Mouse (Mus musculus) heart, embryonic 16.5 days (tissue): Measurements from ENCODE around the gene Hpn. TPM values are rescaled to one million over a fixed set of nuclear protein-coding genes. Genes with fewer than 3 reads are reported as not detected.

Experiments used
- ATAC-seq: fragments of 200-750 bp; cut with Nextera tagmentation; replicated peaks from 2 replicates; pipeline ENCODE4 v1.8.0; 2017; ENCODE audit warnings: moderate number of reproducible peaks; ENCODE audit not compliant: insufficient read depth, low FRiP score; ENCODE audit errors: extremely low read depth
- H3K27ac ChIP-seq: fragments of 300-500 bp; sonication (generic); 2 replicates; pipeline ENCODE4 v1.5.1; 2014; ENCODE audit warnings: mild to moderate bottlenecking, low read length, control low read depth, moderate library complexity
- H3K27me3 ChIP-seq: fragments of 300-500 bp; sonication (generic); 2 replicates; pipeline ENCODE4 v1.6.1; 2014; ENCODE audit warnings: low read length, mixed read lengths; ENCODE audit not compliant: control insufficient read depth, insufficient read depth
- H3K36me3 ChIP-seq: fragments of 300-500 bp; sonication (generic); 2 replicates; pipeline ENCODE4 v1.6.1; 2014; ENCODE audit not compliant: control insufficient read depth, insufficient read depth
- H3K4me1 ChIP-seq: fragments of 300-500 bp; sonication (generic); 2 replicates; pipeline ENCODE4 v1.6.1; 2014; ENCODE audit warnings: low read length, mixed read lengths; ENCODE audit not compliant: control insufficient read depth, insufficient read depth
- H3K4me2 ChIP-seq: fragments of 300-500 bp; sonication (generic); 2 replicates; pipeline ENCODE4 v1.6.1; 2014; ENCODE audit warnings: low read depth, mild to moderate bottlenecking, control low read depth, low read length
- H3K4me3 ChIP-seq: fragments of 300-500 bp; sonication (generic); 2 replicates; pipeline ENCODE4 v1.5.1; 2014; ENCODE audit warnings: mild to moderate bottlenecking, control low read depth, low read length
- H3K9ac ChIP-seq: fragments of 300-500 bp; sonication (generic); 2 replicates; pipeline ENCODE4 v1.6.1; 2014; ENCODE audit warnings: low read length, control low read depth
- H3K9me3 ChIP-seq: fragments of 300-500 bp; sonication (generic); replicated peaks from 2 replicates; pipeline ENCODE4 v1.6.1; 2016; ENCODE audit warnings: low read length; ENCODE audit not compliant: control insufficient read depth
- WGBS: fragments of 180-500 bp; shearing (Covaris S2); extraction: QIAGEN DNeasy Blood & Tissue Kit; methylation state at CpG from one replicate; pipeline ENCODE4 v1.1.7; 2014; 5-methylcytosine and 5-hydroxymethylcytosine counted together
- polyA plus RNA-seq: library from polyadenylated mRNA; unstranded; fragments of >200 nt; fragmentation: Nextera tagmentation; extraction: Ambion mirVana; gene quantifications from 2 replicates; pipeline ENCODE4 v1.2.1, GENCODE M21; 2015

The Hpn gene
- polyA plus RNA-seq, 1 experiment from 2014 or later, result 2.6 TPM

- Histone ChIP-seq H3K4me2 (peak within 1 kb of the TSS; percentile 30), H3K27ac (peak within 1 kb of the TSS; percentile 46), H3K4me3 (no peak within 1 kb of the TSS), H3K36me3 (no peaks in the 10 kb centered on the region), H3K9ac (peak within 1 kb of the TSS; percentile 54), H3K4me1 (peaks cover 16% of the 10 kb centered on the region), H3K27me3 (no peaks in the 10 kb centered on the region), H3K9me3 (no peaks in the 10 kb centered on the region)
- WGBS, result 56% methylated on average over 5 of the region's 5 CpGs
- ATAC-seq, result no peak
Measured at GRCm38 (mm10) chr7:31155296-31156033, 40.4 kb upstream of the Hpn start, which contains the start of gene Gramd1a. Gramd1a (minus strand) TSS chr7:31155896.

DNA sequence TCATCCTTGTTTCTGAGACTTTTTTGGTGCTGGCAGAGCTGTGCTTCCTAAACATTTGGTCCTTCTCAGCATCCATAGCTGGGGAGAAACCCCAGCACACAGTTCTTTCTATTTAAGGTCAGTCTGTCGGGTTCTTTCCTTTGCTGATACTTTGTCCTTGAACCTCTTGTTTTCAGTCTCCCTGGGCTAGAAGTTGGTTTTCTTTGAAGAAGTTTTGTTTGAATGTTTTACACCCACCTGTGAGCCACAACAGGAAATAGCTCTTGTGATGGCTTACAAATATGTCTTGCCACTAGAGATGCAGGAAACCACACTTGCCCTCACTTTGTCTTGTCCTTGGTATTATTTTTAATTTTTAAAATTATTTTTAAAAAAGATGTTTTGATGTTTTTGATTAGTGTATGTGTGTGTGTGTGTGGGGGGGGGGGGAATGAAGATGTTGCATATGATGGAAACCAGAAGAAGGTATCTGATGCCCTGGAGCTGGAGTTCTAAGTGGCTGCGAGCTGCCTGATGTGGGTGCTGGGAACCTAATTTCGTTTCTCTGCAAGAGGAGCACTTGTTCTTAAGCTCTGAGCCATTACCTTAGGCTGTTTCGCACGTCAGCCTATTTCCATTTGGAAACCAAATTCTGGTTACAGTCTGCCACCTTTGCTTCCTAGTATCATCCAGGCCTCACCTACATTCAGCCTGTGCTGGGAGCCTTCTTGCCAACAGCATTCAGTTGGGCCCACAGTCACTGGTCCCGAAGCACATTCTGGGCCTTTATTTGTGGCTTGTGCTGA is 38.6 kb upstream of the Hpn start:
- no peak for ATAC-seq
- 87% methylated on average over 6 of the region's 6 CpGs for WGBS

DNA sequence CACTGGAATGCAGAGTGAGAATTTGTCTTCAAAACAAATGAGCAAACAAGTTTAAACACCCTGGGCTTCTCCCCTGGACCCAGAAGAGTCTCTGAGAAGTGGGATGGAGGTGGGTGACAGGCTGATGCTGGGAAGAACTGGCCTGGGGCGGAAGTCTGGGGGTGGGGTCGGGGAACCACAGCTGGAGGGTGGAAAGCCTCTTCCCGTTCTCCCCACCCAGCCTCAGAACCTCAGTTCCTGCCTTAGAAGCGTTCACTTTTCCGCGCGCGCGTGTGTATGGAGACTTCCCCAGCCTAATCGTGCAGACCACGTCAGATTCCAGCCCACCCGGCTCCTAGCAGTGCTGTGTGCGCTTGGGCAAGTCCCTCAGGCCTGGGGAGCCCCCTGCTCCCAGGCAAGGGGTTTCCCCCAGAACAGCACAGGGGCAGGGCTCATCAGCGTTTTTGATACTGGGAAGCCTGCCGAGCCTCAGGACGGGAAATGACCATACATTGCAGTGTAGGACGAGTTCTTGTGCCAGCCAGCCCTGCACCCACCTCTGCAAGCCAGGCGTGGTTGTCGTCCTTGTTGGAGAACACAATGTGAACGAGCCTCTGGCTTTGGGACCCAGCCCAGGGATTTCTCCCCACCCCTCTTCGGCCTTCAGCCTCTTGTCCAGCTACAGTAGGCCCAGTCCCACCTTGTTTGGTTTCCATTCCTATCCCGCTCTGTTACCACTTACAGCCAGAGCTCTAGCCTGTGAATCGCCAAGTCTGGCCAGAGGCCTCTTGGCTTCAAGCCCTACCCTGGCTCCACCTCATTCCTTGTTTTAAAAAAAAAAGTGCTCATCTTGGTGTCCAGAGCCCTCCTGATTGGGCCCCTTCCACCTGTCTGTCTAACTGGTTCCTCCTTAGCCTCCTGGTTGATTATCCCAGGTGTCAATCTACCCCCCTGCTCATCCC is 36.5 kb upstream of the Hpn start:
- H3K4me2 ChIP-seq, result peak overlapping the region; percentile 71
- 10% methylated on average over 23 of the region's 23 CpGs for WGBS
- no peaks in the 10 kb centered on the region for H3K9me3 ChIP-seq
- peak overlapping the region; percentile 93 for H3K27ac ChIP-seq
- H3K4me3 ChIP-seq, result peak overlapping the region; percentile 88
- peak; percentile 50 for ATAC-seq
- H3K9ac ChIP-seq, result peak overlapping the region; percentile 96
- H3K4me1 ChIP-seq, result peaks cover 41% of the 10 kb centered on the region
- 0 out of 2 replicates have a peak, but pooled peaks cover 2% of the 10 kb centered on the region for H3K36me3 ChIP-seq
- no peaks in the 10 kb centered on the region for H3K27me3 ChIP-seq

More for the DNA sequence above, 38.6 kb upstream of the Hpn start:
- H3K9ac ChIP-seq, result no peak overlapping the region
- no peaks in the 10 kb centered on the region for H3K36me3 ChIP-seq
- H3K4me3 ChIP-seq, result no peak overlapping the region
- H3K27me3 ChIP-seq, result no peaks in the 10 kb centered on the region
- no peak overlapping the region for H3K4me2 ChIP-seq
- H3K27ac ChIP-seq, result peak overlapping the region; percentile 16; the same call in 1 of the 2 replicates
- H3K9me3 ChIP-seq, result no peaks in the 10 kb centered on the region
- peaks cover 28% of the 10 kb centered on the region for H3K4me1 ChIP-seq

- H3K4me1 ChIP-seq, result peaks cover 34% of the 10 kb centered on the region
Measured at GRCm38 (mm10) chr7:31150566-31151300, 35.6 kb upstream of the Hpn start.

GRCm38 (mm10) chr7:31149751-31150565 is 34.9 kb upstream of the Hpn start:
- H3K27me3 ChIP-seq, result no peaks in the 10 kb centered on the region
- H3K9ac ChIP-seq, result peak overlapping the region; percentile 96
- H3K4me3 ChIP-seq, result peak overlapping the region; percentile 88
- H3K9me3 ChIP-seq, result no peaks in the 10 kb centered on the region
- peaks cover 32% of the 10 kb centered on the region for H3K4me1 ChIP-seq
- 0 out of 2 replicates have a peak, but pooled peaks cover 3% of the 10 kb centered on the region for H3K36me3 ChIP-seq
- 3% methylated on average over 19 of the region's 20 CpGs for WGBS
- H3K4me2 ChIP-seq, result peak overlapping the region; percentile 71
- peak overlapping the region; percentile 93 for H3K27ac ChIP-seq
- ATAC-seq, result no peak

More at GRCm38 (mm10) chr7:31150566-31151300, 35.6 kb upstream of the Hpn start:
- no peaks in the 10 kb centered on the region for H3K27me3 ChIP-seq
- H3K27ac ChIP-seq, result peak overlapping the region; percentile 93
- no peaks in the 10 kb centered on the region for H3K9me3 ChIP-seq
- H3K4me2 ChIP-seq, result peak overlapping the region; percentile 71
- WGBS, result under 1% methylated on average over 58 of the region's 63 CpGs
- peak overlapping the region; percentile 96 for H3K9ac ChIP-seq
- peak; percentile 86 for ATAC-seq
- H3K36me3 ChIP-seq, result 0 out of 2 replicates have a peak, but pooled peaks cover 3% of the 10 kb centered on the region
- peak overlapping the region; percentile 88 for H3K4me3 ChIP-seq

GRCm38 (mm10) chr7:31149271-31149670 is 34.2 kb upstream of the Hpn start:
- no peaks in the 10 kb centered on the region for H3K9me3 ChIP-seq
- H3K4me1 ChIP-seq, result peaks cover 32% of the 10 kb centered on the region
- peak overlapping the region; percentile 96 for H3K9ac ChIP-seq
- H3K4me2 ChIP-seq, result peak overlapping the region; percentile 71
- ATAC-seq, result no peak
- H3K36me3 ChIP-seq, result 0 out of 2 replicates have a peak, but pooled peaks cover 3% of the 10 kb centered on the region
- no peaks in the 10 kb centered on the region for H3K27me3 ChIP-seq
- peak overlapping the region; percentile 88 for H3K4me3 ChIP-seq
- WGBS, result 38% methylated on average over 9 of the region's 9 CpGs
- peak overlapping the region; percentile 93 for H3K27ac ChIP-seq

GRCm38 (mm10) chr7:31148756-31149155 is 33.7 kb upstream of the Hpn start:
- H3K4me2 ChIP-seq, result peak overlapping the region; percentile 71
- peak overlapping the region; percentile 88 for H3K4me3 ChIP-seq
- peak overlapping the region; percentile 51; the same call in 1 of the 2 replicates for H3K9ac ChIP-seq
- H3K4me1 ChIP-seq, result peaks cover 32% of the 10 kb centered on the region
- ATAC-seq, result no peak; the same call in 1 of the 2 replicates
- H3K27me3 ChIP-seq, result no peaks in the 10 kb centered on the region
- peak overlapping the region; percentile 63; the same call in 1 of the 2 replicates for H3K27ac ChIP-seq
- H3K9me3 ChIP-seq, result no peaks in the 10 kb centered on the region
- 9% methylated on average over 9 of the region's 9 CpGs for WGBS
- 0 out of 2 replicates have a peak, but pooled peaks cover 3% of the 10 kb centered on the region for H3K36me3 ChIP-seq
